Mouse (Mus musculus) cerebellum, adult 9-10 months (tissue): Measurements from ENCODE around the gene Hdac4.

Experiments
- DNase-seq: peaks from one replicate; pipeline ENCODE4 v3.0.0; 2022

Hdac4 gene

GRCm38 (mm10) chr1:92127785-92128184 lies 67.7 kb downstream of the Hdac4 start:
- DNase-seq = no peak

GRCm38 (mm10) chr1:92127366-92127765 lies 68.1 kb downstream of the Hdac4 start:
- DNase-seq = no peak

- DNase-seq = no peak
Observed at GRCm38 (mm10) chr1:92124497-92125201, 70.8 kb downstream of the Hdac4 start.

GRCm38 (mm10) chr1:92119303-92119702 lies 76.2 kb downstream of the Hdac4 start:
- DNase-seq = no peak

- DNase-seq = no peak
Observed at GRCm38 (mm10) chr1:92117597-92117996, 77.9 kb downstream of the Hdac4 start.

GRCm38 (mm10) chr1:92116169-92116568 lies 79.3 kb downstream of the Hdac4 start:
- no peak for DNase-seq

- no peak for DNase-seq
Observed at GRCm38 (mm10) chr1:92114091-92114490, 81.4 kb downstream of the Hdac4 start.

GRCm38 (mm10) chr1:92113243-92114009 lies 82.1 kb downstream of the Hdac4 start:
- no peak for DNase-seq

GRCm38 (mm10) chr1:92112591-92112990 lies 82.9 kb downstream of the Hdac4 start:
- no peak for DNase-seq

- no peak for DNase-seq
Observed at GRCm38 (mm10) chr1:92111551-92111950, 83.9 kb downstream of the Hdac4 start.

- DNase-seq = no peak
Observed at GRCm38 (mm10) chr1:92111026-92111425, 84.5 kb downstream of the Hdac4 start.

GRCm38 (mm10) chr1:92109221-92109620 lies 86.3 kb downstream of the Hdac4 start:
- peak; percentile 83 for DNase-seq

- DNase-seq = no peak
Observed at GRCm38 (mm10) chr1:92108556-92108955, 86.9 kb downstream of the Hdac4 start.

- no peak for DNase-seq
Observed at GRCm38 (mm10) chr1:92107996-92108395, 87.5 kb downstream of the Hdac4 start.

- no peak for DNase-seq
Observed at GRCm38 (mm10) chr1:92107521-92107920, 88.0 kb downstream of the Hdac4 start.

GRCm38 (mm10) chr1:92106486-92107160 lies 88.9 kb downstream of the Hdac4 start:
- DNase-seq = peak; percentile 80

GRCm38 (mm10) chr1:92104718-92105117 lies 90.8 kb downstream of the Hdac4 start:
- no peak for DNase-seq

GRCm38 (mm10) chr1:92103971-92104370 lies 91.5 kb downstream of the Hdac4 start:
- DNase-seq = no peak

GRCm38 (mm10) chr1:92103377-92103776 lies 92.1 kb downstream of the Hdac4 start:
- no peak for DNase-seq

- DNase-seq = no peak
Observed at GRCm38 (mm10) chr1:92102825-92103224, 92.7 kb downstream of the Hdac4 start.

GRCm38 (mm10) chr1:92100371-92100891 lies 95.1 kb downstream of the Hdac4 start:
- DNase-seq = peak; percentile 31

- no peak for DNase-seq
Observed at GRCm38 (mm10) chr1:92099964-92100363, 95.5 kb downstream of the Hdac4 start.

GRCm38 (mm10) chr1:92099502-92099901 lies 96.0 kb downstream of the Hdac4 start:
- DNase-seq = no peak

- no peak for DNase-seq
Observed at GRCm38 (mm10) chr1:92098456-92098855, 97.0 kb downstream of the Hdac4 start.
